Mouse (Mus musculus): ENCODE measurements around the gene Limd2. TPM values are rescaled to one million over a fixed set of nuclear protein-coding genes. Genes with fewer than 3 reads are reported as not detected.

The Limd2 gene
- polyA plus RNA-seq, 1 experiment from 2014 or later = 247 TPM

DNA sequence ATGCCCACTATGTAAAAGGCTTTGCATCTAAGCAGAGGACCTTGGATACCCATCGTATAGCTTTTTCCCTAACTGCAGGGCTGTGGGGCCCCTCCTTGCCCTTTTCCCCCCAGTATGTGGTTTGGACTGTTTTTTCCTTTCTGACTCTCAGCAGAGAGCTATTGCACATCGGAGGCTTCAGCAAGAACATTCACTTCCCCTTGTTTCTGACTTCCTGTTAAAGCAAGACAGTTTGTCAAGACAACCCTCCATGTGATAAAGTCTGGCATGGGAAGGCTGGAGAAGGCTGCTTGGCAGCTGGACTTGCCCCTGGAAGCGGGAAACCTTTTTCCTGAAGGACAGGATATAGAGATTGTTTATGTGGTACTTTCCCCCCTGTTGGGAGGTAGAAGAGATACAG is 37.9 kb downstream of the Limd2 start:
- no peak overlapping the region for H3K4me2 ChIP-seq (ENCODE audit: low read depth, low read length)
- H3K27ac ChIP-seq (ENCODE audit: low read length) = peak overlapping the region; percentile 54
- H3K4me3 ChIP-seq (ENCODE audit: low read length) = no peak overlapping the region
- H3K27me3 ChIP-seq (ENCODE audit: control insufficient read depth, insufficient read depth, low read depth, low read length) = no peaks in the 10 kb centered on the region
- ATAC-seq (ENCODE audit: low read depth) = peak; percentile 51
- H3K9me3 ChIP-seq (ENCODE audit: control insufficient read depth, low read length) = no peaks in the 10 kb centered on the region
- H3K4me1 ChIP-seq (replicated peaks; ENCODE audit: control insufficient read depth, insufficient read depth, low read length) = no peaks in the 10 kb centered on the region
- peaks cover 25% of the 10 kb centered on the region for H3K36me3 ChIP-seq (ENCODE audit: control insufficient read depth, insufficient read depth, low read length)
- H3K9ac ChIP-seq (ENCODE audit: low read length) = no peak overlapping the region
- 55% methylated on average over 3 of the region's 3 CpGs for WGBS

DNA sequence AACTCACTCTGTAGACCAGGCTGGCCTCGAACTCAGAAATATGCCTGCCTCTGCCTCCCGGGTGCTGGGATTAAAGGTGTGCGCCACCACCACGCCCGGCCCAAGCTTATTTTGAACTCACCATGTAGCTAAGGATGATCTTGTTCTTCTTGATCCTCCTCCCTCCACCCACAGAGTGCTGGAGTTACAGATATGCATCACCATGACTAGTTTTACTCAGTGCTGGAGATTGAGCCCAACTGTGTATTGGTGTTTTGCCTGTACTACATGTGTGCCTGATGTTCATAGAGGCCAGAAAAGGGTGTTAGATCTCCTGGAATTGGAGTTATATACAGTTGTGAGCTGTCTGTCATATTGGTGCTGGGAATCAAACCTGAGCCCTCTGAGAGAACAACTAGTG is 38.4 kb downstream of the Limd2 start:
- Histone ChIP-seq H3K4me1 (replicated peaks; ENCODE audit: control insufficient read depth, insufficient read depth, low read length) (no peaks in the 10 kb centered on the region), H3K4me3 (ENCODE audit: low read length) (no peak overlapping the region), H3K9ac (ENCODE audit: low read length) (no peak overlapping the region), H3K4me2 (ENCODE audit: low read depth, low read length) (no peak overlapping the region), H3K9me3 (ENCODE audit: control insufficient read depth, low read length) (no peaks in the 10 kb centered on the region), H3K36me3 (ENCODE audit: control insufficient read depth, insufficient read depth, low read length) (peaks cover 29% of the 10 kb centered on the region), H3K27me3 (ENCODE audit: control insufficient read depth, insufficient read depth, low read depth, low read length) (no peaks in the 10 kb centered on the region), H3K27ac (ENCODE audit: low read length) (peak overlapping the region; percentile 54)
- ATAC-seq (ENCODE audit: low read depth) = no peak
- 93% methylated on average over 5 of the region's 5 CpGs for WGBS

DNA sequence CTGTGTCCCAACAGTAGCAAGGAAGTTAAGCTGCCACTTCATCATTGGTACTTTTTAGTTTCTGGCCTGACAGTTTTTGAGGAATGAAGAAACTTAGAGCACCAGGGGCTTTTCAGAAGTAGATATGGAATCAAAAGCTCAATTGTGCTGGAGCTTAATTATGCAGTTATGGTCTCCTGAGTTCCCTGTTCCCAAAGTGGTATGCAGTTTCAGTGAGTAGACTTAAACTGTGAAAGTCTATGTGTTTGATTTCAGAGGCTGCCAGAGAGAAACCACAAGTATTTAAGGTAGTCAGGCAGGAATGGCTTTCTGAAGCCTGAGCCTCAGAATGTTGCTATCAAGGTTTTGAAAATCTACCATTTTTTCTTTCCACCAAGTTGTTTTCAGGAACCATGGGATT is 49.0 kb downstream of the Limd2 start:
- Histone ChIP-seq H3K36me3 (ENCODE audit: control insufficient read depth, insufficient read depth, low read length) (peaks cover 18% of the 10 kb centered on the region), H3K27me3 (ENCODE audit: control insufficient read depth, insufficient read depth, low read depth, low read length) (no peaks in the 10 kb centered on the region), H3K4me2 (ENCODE audit: low read depth, low read length) (no peak overlapping the region), H3K4me3 (ENCODE audit: low read length) (no peak overlapping the region), H3K27ac (ENCODE audit: low read length) (no peak overlapping the region), H3K9ac (ENCODE audit: low read length) (no peak overlapping the region), H3K4me1 (replicated peaks; ENCODE audit: control insufficient read depth, insufficient read depth, low read length) (no peaks in the 10 kb centered on the region), H3K9me3 (ENCODE audit: control insufficient read depth, low read length) (no peaks in the 10 kb centered on the region)
- ATAC-seq (ENCODE audit: low read depth) = no peak

Other genes starting within 250 kb of the Limd2 start
- 41.9 and 44.6 TPM in 2 replicates for gene Cyb561, start 207.5 kb downstream of the Limd2 start, polyA plus RNA-seq (2015; fragmentation: Nextera tagmentation; extraction: Ambion mirVana)
- gene Ace, start 192.9 kb downstream of the Limd2 start, polyA plus RNA-seq (2015; fragmentation: Nextera tagmentation; extraction: Ambion mirVana) = 16.2 and 17.9 TPM in 2 replicates
- 0.34 and 0.45 TPM in 2 replicates for gene Ace3, start 166.2 kb downstream of the Limd2 start, polyA plus RNA-seq (2015; fragmentation: Nextera tagmentation; extraction: Ambion mirVana)
- 0.23 and 0.34 TPM in 2 replicates for gene Kcnh6, start 152.7 kb downstream of the Limd2 start, polyA plus RNA-seq (2015; fragmentation: Nextera tagmentation; extraction: Ambion mirVana)
- 58.8 and 63.4 TPM in 2 replicates for gene Dcaf7, start 124.0 kb downstream of the Limd2 start, polyA plus RNA-seq (2015; fragmentation: Nextera tagmentation; extraction: Ambion mirVana)
- 8.6 and 10.4 TPM in 2 replicates for gene Taco1, start 94.8 kb downstream of the Limd2 start, polyA plus RNA-seq (2015; fragmentation: Nextera tagmentation; extraction: Ambion mirVana)
- gene Map3k3, start 76.2 kb downstream of the Limd2 start, polyA plus RNA-seq (2015; fragmentation: Nextera tagmentation; extraction: Ambion mirVana) = 13.9 and 15.8 TPM in 2 replicates
- not detected in 2 replicates for gene Gm10840, start within 50 bp of the Limd2 start, polyA plus RNA-seq (2015; fragmentation: Nextera tagmentation; extraction: Ambion mirVana)
- 22.7 and 24.2 TPM in 2 replicates for gene Strada, start 41.3 kb upstream of the Limd2 start, polyA plus RNA-seq (2015; fragmentation: Nextera tagmentation; extraction: Ambion mirVana)
- gene Ccdc47, start 55.5 kb upstream of the Limd2 start, polyA plus RNA-seq (2015; fragmentation: Nextera tagmentation; extraction: Ambion mirVana) = 91.9 and 96.3 TPM in 2 replicates
- 70.2 and 72.9 TPM in 2 replicates for gene Ddx42, start 56.1 kb upstream of the Limd2 start, polyA plus RNA-seq (2015; fragmentation: Nextera tagmentation; extraction: Ambion mirVana)
- gene Ftsj3, start 95.2 kb upstream of the Limd2 start, polyA plus RNA-seq (2015; fragmentation: Nextera tagmentation; extraction: Ambion mirVana) = 42.9 and 48.7 TPM in 2 replicates
- gene Psmc5, start 95.3 kb upstream of the Limd2 start, polyA plus RNA-seq (2015; fragmentation: Nextera tagmentation; extraction: Ambion mirVana) = 242 and 250 TPM in 2 replicates
- 69.3 and 71.4 TPM in 2 replicates for gene Smarcd2, start 112.1 kb upstream of the Limd2 start, polyA plus RNA-seq (2015; fragmentation: Nextera tagmentation; extraction: Ambion mirVana)
- 0.26 and 0.29 TPM in 2 replicates for gene Tcam1, start 115.8 kb upstream of the Limd2 start, polyA plus RNA-seq (2015; fragmentation: Nextera tagmentation; extraction: Ambion mirVana)
- not detected in 2 replicates for gene Gh, start 141.0 kb upstream of the Limd2 start, polyA plus RNA-seq (2015; fragmentation: Nextera tagmentation; extraction: Ambion mirVana)
- gene Cd79b, start 153.9 kb upstream of the Limd2 start, polyA plus RNA-seq (2015; fragmentation: Nextera tagmentation; extraction: Ambion mirVana) = 4.7 and 6.8 TPM in 2 replicates
- 0.03 and 0.06 TPM in 2 replicates for gene Scn4a, start 192.4 kb upstream of the Limd2 start, polyA plus RNA-seq (2015; fragmentation: Nextera tagmentation; extraction: Ambion mirVana)
- gene Prr29, start 204.6 kb upstream of the Limd2 start, polyA plus RNA-seq (2015; fragmentation: Nextera tagmentation; extraction: Ambion mirVana) = 2.0 and 4.4 TPM in 2 replicates
- 108 and 126 TPM in 2 replicates for gene Icam2, start 227.2 kb upstream of the Limd2 start, polyA plus RNA-seq (2015; fragmentation: Nextera tagmentation; extraction: Ambion mirVana)